Mouse (Mus musculus): Measurements from ENCODE around the gene Ncam1.

- no peak for TF ChIP-seq GATA1 (IDR thresholded peaks at IDR 0.05; ENCODE audit: borderline replicate concordance, low read length)
- TF ChIP-seq FLI1 (IDR thresholded peaks at IDR 0.05; ENCODE audit: low read length), result no peak
These were observed 122.8 kb downstream of the Ncam1 start for GRCm38 (mm10) chr9:49675696-49676465.

Measured in megakaryocyte, embryonic 14.5 days (primary cell).